Mouse (Mus musculus) frontal cortex, postnatal 36 days (tissue): Measurements from ENCODE around the gene Ptcd2.

Experiments used
- DNase-seq, 2 experiments: peaks; one replicate each; pipeline ENCODE4 v3.0.0; 2022; ENCODE audit warnings: low spot score in 2 of 2

Gene Ptcd2

GRCm38 (mm10) chr13:99344599-99345575, at the start of gene Ptcd2, which contains the start of gene Mrps27:
Gene Ptcd2 (minus strand): TSS chr13:99344705.
Gene Mrps27 (plus strand): TSS chr13:99344786.
- DNase-seq = peak; percentile 99

- no peak for DNase-seq
Observed at GRCm38 (mm10) chr13:99393128-99393527, 48.6 kb upstream of the Ptcd2 start.

- peak; percentile 55 to 60 for DNase-seq
Observed at GRCm38 (mm10) chr13:99391417-99391816, 46.9 kb upstream of the Ptcd2 start.

GRCm38 (mm10) chr13:99387901-99388811, 43.7 kb upstream of the Ptcd2 start:
- no peak for DNase-seq

GRCm38 (mm10) chr13:99386341-99386740, 41.8 kb upstream of the Ptcd2 start:
- DNase-seq = no peak

- no peak for DNase-seq
Observed at GRCm38 (mm10) chr13:99385911-99386310, 41.4 kb upstream of the Ptcd2 start.

GRCm38 (mm10) chr13:99384555-99385203, 40.2 kb upstream of the Ptcd2 start:
- no peak for DNase-seq

- DNase-seq = no peak
Observed at GRCm38 (mm10) chr13:99382373-99382772, 37.9 kb upstream of the Ptcd2 start.

GRCm38 (mm10) chr13:99378223-99378622, 33.7 kb upstream of the Ptcd2 start:
- DNase-seq = no peak

- no peak for DNase-seq
Observed at GRCm38 (mm10) chr13:99377055-99377454, 32.5 kb upstream of the Ptcd2 start.

- DNase-seq = peak; percentile 78 to 85
Observed at GRCm38 (mm10) chr13:99375550-99375949, 31.0 kb upstream of the Ptcd2 start.

GRCm38 (mm10) chr13:99374191-99374590, 29.7 kb upstream of the Ptcd2 start:
- DNase-seq = no peak

- no peak for DNase-seq
Observed at GRCm38 (mm10) chr13:99373684-99374083, 29.2 kb upstream of the Ptcd2 start.

- no peak for DNase-seq
Observed at GRCm38 (mm10) chr13:99371285-99371684, 26.8 kb upstream of the Ptcd2 start.

GRCm38 (mm10) chr13:99369103-99369502, 24.6 kb upstream of the Ptcd2 start:
- no peak for DNase-seq

GRCm38 (mm10) chr13:99367554-99368174, 23.2 kb upstream of the Ptcd2 start:
- DNase-seq = no peak

- DNase-seq = peak; percentile 86 to 94
Observed at GRCm38 (mm10) chr13:99366422-99367175, 22.1 kb upstream of the Ptcd2 start.

- DNase-seq = no peak
Observed at GRCm38 (mm10) chr13:99363866-99364265, 19.4 kb upstream of the Ptcd2 start.

GRCm38 (mm10) chr13:99358921-99359320, 14.4 kb upstream of the Ptcd2 start:
- no peak for DNase-seq
